Mouse (Mus musculus) cerebellum, postnatal 25 days (tissue): ENCODE measurements around the gene Midn.
"Not testable (repeated sequence)": the region's sequence is repeated elsewhere in the genome, so short reads cannot be mapped to it uniquely, and the experiment has no call there.

Experiments
- DNase-seq, 2 experiments: peaks; one replicate each; pipeline ENCODE4 v3.0.0; 2021; ENCODE audit warnings: mixed read lengths in 2 of 2

Gene Midn

GRCm38 (mm10) chr10:80159021-80159560 is 11.0 kb downstream of the Midn start:
- DNase-seq, result peak in 1 of 2 experiments; percentile 72

GRCm38 (mm10) chr10:80159561-80160454 is 11.7 kb downstream of the Midn start:
- DNase-seq, result peak; percentile 97 to 99

- peak; percentile 75 to 80 for DNase-seq
Observed at GRCm38 (mm10) chr10:80160455-80161371, 12.6 kb downstream of the Midn start.

GRCm38 (mm10) chr10:80161522-80162242 is 13.6 kb downstream of the Midn start:
- no peak for DNase-seq

- no peak for DNase-seq
Observed at GRCm38 (mm10) chr10:80162243-80162608, 14.2 kb downstream of the Midn start.

GRCm38 (mm10) chr10:80162716-80163299 is 14.7 kb downstream of the Midn start:
- peak in 1 of 2 experiments; percentile 31 for DNase-seq

GRCm38 (mm10) chr10:80163721-80164120 is 15.6 kb downstream of the Midn start:
- DNase-seq, result peak; percentile 44 to 46

- peak in 1 of 2 experiments; percentile 76 for DNase-seq
Observed at GRCm38 (mm10) chr10:80164161-80164997, 16.3 kb downstream of the Midn start.

- peak; percentile 99 for DNase-seq
Observed at GRCm38 (mm10) chr10:80164998-80165344, 16.9 kb downstream of the Midn start.

GRCm38 (mm10) chr10:80165392-80166128 is 17.5 kb downstream of the Midn start, which contains the start of gene Cirbp:
Gene Cirbp (plus strand): TSS chr10:80165985.
- peak; percentile 61 to 69 for DNase-seq

- DNase-seq, result not testable (repeated sequence)
Observed at GRCm38 (mm10) chr10:80166136-80166535, 18.1 kb downstream of the Midn start.

- DNase-seq, result peak; percentile 99 to 100
Observed at GRCm38 (mm10) chr10:80167460-80168037, 19.5 kb downstream of the Midn start.

GRCm38 (mm10) chr10:80168038-80168661 is 20.1 kb downstream of the Midn start:
- peak; percentile 97 for DNase-seq

GRCm38 (mm10) chr10:80169070-80169469 is 21.0 kb downstream of the Midn start:
- no peak for DNase-seq

- DNase-seq, result peak in 1 of 2 experiments; percentile 24
Observed at GRCm38 (mm10) chr10:80169651-80170050, 21.6 kb downstream of the Midn start.

- DNase-seq, result peak in 1 of 2 experiments; percentile 53
Observed at GRCm38 (mm10) chr10:80170052-80170451, 22.0 kb downstream of the Midn start.

- DNase-seq, result peak in 1 of 2 experiments; percentile 43
Observed at GRCm38 (mm10) chr10:80170601-80171021, 22.5 kb downstream of the Midn start.

GRCm38 (mm10) chr10:80171252-80171651 is 23.2 kb downstream of the Midn start:
- DNase-seq, result peak in 1 of 2 experiments; percentile 41
